Mouse (Mus musculus) right cerebral cortex, adult 18-20 months (tissue): ENCODE measurements at regions not wholly inside any gene's neighbourhood (a gene's known extent, or its start where the extent isn't known, plus 50 kb on each side); places are given as distances from the start of the nearest gene placed in this dataset.
"Not testable (repeated sequence)": the region's sequence is repeated elsewhere in the genome, so short reads cannot be mapped to it uniquely, and the experiment has no call there.

Source experiments
- DNase-seq: peaks from one replicate; pipeline ENCODE4 v3.0.0; 2022; ENCODE audit warnings: mixed read lengths

- DNase-seq: no peak
Observed at GRCm38 (mm10) chr14:84157412-84157811, 286.0 kb upstream of the Pcdh17 start.

DNA sequence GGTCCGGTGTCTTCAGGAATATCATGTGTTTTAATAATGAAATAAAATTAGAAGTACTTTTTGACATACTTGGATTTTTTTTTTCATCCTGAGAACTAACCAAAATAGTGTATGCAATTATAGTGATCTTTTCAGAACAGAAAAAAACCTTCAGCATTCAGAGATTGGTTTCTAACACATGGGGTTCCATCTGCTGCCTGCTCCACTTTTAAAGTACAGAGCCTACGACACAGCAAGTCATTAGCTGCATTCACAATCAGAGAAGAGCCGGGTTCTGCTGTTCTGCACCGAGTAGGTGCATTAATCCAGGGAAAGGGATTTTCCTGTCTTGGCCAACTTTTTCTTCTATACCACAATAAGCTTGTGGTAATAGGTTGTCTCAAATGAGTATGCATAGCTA is 267.9 kb upstream of the Pcdh17 start:
- peak; percentile 30 for DNase-seq

- DNase-seq: no peak
Observed at GRCm38 (mm10) chr14:84210949-84211348, 232.4 kb upstream of the Pcdh17 start.

- DNase-seq: no peak
Observed at GRCm38 (mm10) chr14:84222996-84223395, 220.4 kb upstream of the Pcdh17 start.

DNA sequence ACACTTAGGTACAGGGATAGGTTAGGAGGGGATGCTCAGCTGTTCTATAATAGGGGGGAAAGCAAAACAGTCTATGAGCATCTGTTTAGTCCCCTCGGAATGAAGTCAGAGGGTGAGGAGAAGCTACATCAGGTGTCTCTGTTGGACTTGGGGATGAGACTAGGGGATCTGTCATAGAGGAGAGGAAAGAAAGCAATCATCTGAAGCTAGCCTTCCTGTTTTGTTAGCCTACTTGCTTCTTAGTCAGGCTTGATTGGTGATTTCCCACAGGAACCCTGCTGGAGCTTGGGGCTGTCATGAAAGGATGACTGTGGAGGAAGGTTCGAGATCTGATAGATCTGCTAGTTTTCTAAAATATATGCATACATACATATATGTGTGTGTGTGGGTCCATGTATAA is 219.4 kb upstream of the Pcdh17 start:
- no peak for DNase-seq

DNA sequence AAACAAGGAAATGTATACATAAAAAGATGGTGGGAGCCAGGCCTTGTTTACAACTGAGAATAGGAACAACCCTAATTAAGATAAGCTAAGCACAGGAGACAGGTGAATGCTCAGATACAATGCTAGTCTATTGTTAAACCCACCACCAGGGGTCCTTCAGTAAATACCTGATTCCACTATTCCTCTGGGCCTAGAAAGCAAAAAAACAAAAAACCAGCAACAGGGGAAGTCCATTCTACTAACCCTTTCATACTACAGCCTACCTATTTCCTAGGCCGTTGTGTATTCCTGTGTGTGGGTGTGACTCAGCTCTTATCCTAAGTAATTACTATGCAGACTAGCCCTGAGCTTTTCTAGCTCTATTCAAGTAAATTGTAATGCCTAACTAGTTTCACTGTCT is 195.4 kb upstream of the Pcdh17 start:
- DNase-seq: not testable (repeated sequence)

DNA sequence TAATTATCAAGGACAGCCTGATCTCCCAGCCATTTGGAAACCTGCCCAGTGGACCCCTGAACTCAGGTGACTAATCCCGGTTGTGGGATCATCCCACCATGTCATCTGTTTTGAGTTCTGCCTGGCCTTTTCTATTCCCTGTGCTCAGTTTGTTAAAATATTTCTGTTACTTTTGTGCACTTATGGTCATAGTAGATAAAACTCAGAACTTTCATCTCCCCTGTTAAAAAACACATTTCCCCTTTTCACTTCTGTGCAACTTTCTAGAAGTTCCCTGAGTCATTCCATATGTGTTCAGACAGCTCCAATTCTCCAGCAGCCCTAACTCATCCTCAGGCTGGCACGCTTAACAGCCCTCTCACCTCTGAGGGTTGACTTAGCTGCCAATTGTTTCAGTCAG is 190.8 kb upstream of the Pcdh17 start:
- DNase-seq: no peak

- peak; percentile 9 for DNase-seq
Observed at GRCm38 (mm10) chr14:84257671-84258070, 185.7 kb upstream of the Pcdh17 start.

DNA sequence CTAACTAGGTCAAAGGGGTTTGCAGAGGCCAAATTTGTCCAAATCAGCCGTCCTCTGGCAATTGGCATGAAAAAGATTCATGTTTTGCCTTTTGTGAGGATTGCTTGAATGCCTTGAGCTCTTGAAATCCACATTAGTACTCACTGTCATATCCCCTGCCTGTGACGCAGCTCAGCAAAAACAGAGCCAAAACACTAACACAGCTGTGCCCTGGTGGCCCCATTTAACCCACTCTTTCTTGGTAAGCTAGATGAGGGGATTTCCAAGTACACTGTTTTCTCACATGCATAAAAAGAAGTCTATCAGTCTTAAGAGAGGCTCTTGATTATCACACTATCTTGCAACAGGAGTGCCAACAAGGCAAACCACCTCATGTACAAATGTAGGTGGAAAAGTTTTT is 184.7 kb upstream of the Pcdh17 start:
- no peak for DNase-seq

- DNase-seq: no peak
Observed at GRCm38 (mm10) chr14:84263936-84264335, 179.4 kb upstream of the Pcdh17 start.

DNA sequence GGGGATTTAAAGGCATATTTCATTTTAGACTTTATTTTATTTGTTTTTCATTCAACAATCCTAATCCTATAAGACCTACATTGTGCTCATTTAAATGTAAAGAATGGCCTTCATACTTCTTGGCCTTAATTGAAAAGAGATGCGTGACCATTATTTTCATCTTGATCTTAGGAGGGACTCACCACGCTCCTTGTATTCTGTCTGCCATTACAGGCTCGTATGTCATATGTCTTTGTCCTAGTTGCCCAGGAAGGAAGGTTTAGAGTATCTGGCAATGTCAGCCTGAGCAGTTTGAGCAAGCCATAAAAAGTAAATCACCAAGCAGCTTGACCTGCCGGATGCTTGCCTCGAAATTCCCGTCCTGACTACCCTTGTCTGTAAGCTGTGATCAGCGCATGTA is 177.1 kb upstream of the Pcdh17 start:
- DNase-seq: no peak

GRCm38 (mm10) chr14:84283440-84284203 is 159.7 kb upstream of the Pcdh17 start:
- no peak for DNase-seq

GRCm38 (mm10) chr14:84320738-84321137 is 122.6 kb upstream of the Pcdh17 start:
- no peak for DNase-seq

DNA sequence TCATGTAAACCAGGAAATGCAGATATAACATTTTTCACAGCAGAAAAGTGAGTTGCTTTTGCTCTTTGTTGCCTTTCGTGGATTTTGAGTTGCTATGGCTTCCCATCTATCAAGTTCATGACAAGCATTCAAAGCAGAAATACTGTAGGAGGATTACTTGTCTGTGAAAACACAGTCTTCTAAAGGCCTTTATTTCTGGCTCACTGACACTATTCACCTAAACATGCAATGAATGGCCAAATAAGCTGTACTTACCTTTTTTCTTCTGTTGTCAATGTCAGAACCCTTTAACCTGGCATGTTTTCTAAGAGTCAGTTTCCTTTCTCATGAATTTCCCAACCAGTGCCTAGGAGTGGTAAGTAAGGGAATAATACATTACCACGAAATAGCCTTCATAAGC is 103.8 kb upstream of the Pcdh17 start:
- DNase-seq: no peak
